Mouse (Mus musculus): ENCODE results near the gene Gas6. TPM values are rescaled to one million over a fixed set of nuclear protein-coding genes. Genes with fewer than 3 reads are reported as not detected.

Gas6 gene
- polyA plus RNA-seq (2015; fragmentation: Nextera tagmentation; extraction: Ambion mirVana): 36.8 and 42.7 TPM in 2 replicates

DNA sequence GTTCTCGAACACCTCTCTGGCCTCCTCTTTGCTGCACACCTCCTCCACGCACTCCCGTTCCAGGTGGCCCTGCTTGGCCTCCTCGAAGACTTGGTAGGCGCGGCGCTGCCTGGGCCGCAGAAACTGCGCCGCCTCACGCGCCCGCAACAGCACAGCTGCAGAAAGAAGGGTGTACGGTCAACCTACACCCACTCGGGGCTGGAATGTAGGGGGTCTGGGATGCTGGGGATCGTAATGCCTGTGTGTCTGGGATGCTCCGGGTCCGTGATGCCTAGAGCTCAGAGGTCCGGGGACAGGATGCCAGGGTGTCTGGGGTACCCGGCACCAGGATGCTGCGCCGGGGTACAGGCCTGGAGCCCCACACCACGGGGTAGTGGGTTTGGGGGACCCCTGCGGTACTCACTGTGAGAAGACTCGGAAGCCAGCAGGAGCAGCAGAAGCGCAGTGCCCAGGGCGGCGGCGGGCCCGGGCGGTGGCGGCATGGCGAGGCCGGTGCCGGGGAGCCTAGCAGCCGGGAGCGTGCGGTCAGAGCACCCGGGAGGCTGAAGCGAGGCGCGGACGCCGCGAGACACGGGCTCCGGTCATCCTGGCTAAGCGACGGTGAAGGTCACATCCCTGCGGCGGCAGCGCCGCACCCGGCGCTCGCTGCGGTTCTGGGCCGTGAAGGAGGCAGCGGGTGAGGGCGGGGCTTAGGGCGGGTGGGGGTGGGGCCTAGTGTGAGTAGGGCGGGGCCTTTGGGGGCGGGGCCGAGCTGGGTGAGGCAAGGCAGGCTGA is at the start of gene Gas6:
Gene Gas6, minus strand, starts transcription at position 633 of the 774 bp plus-strand sequence.
- H3K27ac ChIP-seq: peak within 1 kb of the TSS; percentile 58
- WGBS: 2% methylated on average over 63 of the region's 64 CpGs
- ATAC-seq (replicated peaks): peak; percentile 86
- no peaks in the 10 kb centered on the region for H3K9me3 ChIP-seq
- H3K9ac ChIP-seq: peak within 1 kb of the TSS; percentile 81
- peak within 1 kb of the TSS; percentile 90 for H3K4me2 ChIP-seq
- peaks cover 34% of the 10 kb centered on the region for H3K4me1 ChIP-seq
- no peaks in the 10 kb centered on the region for H3K36me3 ChIP-seq (replicated peaks)
- peak within 1 kb of the TSS; percentile 65 for H3K4me3 ChIP-seq
- H3K27me3 ChIP-seq (replicated peaks): peaks cover 14% of the 10 kb centered on the region

DNA sequence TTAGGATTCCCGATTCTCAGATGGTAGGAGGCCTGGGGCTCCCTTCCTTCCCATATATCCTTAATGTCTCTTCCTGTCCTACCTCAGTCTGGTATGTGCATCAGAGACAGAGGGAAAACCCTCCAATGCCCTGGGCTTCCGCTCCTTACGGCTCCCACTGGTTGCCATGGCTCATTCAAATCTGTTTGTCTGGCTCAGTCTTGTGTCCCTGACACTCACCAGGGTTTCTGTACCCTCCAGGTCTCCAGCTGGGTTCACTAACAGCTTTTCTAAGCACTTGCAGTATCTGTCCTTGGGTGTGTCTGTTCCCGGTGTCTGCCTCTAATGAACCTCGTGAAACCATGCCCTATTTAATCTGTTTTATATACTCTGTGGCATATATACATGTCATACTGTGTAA is 47.2 kb upstream of the Gas6 start:
- no peak for ATAC-seq (replicated peaks)

GRCm38 (mm10) chr8:13540122-13540521 is 45.8 kb upstream of the Gas6 start:
- H3K27ac ChIP-seq: no peak overlapping the region
- no peak overlapping the region for H3K4me3 ChIP-seq
- no peaks in the 10 kb centered on the region for H3K4me1 ChIP-seq
- H3K4me2 ChIP-seq: no peak overlapping the region
- 0 out of 2 replicates have a peak, but pooled peaks cover 1% of the 10 kb centered on the region for H3K9me3 ChIP-seq
- ATAC-seq (replicated peaks): no peak
- no peaks in the 10 kb centered on the region for H3K27me3 ChIP-seq (replicated peaks)
- no peak overlapping the region for H3K9ac ChIP-seq
- no peaks in the 10 kb centered on the region for H3K36me3 ChIP-seq (replicated peaks)
- WGBS: 86% methylated on average over 5 of the region's 5 CpGs

More for the DNA sequence above, 47.2 kb upstream of the Gas6 start:
- H3K27me3 ChIP-seq (replicated peaks): no peaks in the 10 kb centered on the region
- no peak overlapping the region for H3K4me2 ChIP-seq
- no peak overlapping the region for H3K27ac ChIP-seq
- 65% methylated on average over 5 of the region's 5 CpGs for WGBS
- H3K4me3 ChIP-seq: no peak overlapping the region
- no peaks in the 10 kb centered on the region for H3K36me3 ChIP-seq (replicated peaks)
- H3K9me3 ChIP-seq: 0 out of 2 replicates have a peak, but pooled peaks cover 2% of the 10 kb centered on the region
- H3K4me1 ChIP-seq: no peaks in the 10 kb centered on the region
- H3K9ac ChIP-seq: no peak overlapping the region

DNA sequence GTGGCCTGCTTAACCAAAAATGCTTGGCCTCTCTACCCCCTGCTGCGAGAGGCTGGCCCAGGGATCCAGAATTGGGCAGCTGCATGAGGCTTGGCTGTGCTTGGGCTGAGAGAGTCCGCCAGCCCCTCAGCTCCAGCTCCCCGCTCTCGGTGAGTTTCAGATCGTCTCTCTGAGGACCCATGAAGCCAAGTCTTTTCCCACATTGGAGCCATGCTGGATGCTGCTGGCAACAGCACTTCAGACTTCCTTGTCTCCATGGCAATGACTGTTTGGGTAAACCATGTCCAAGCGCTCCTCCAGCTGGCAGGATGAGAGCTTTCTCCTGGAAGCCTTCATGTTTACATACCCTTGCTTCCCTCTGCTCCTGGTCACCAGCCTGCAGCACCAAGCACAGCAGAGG is 44.5 kb upstream of the Gas6 start:
- no peak overlapping the region for H3K9ac ChIP-seq
- WGBS: 58% methylated on average over 6 of the region's 6 CpGs
- H3K27ac ChIP-seq: no peak overlapping the region
- H3K36me3 ChIP-seq (replicated peaks): no peaks in the 10 kb centered on the region
- no peak overlapping the region for H3K4me3 ChIP-seq
- H3K27me3 ChIP-seq (replicated peaks): no peaks in the 10 kb centered on the region
- ATAC-seq (replicated peaks): 0 out of 2 replicates have a peak, but pooled peaks have one; percentile 52
- H3K4me1 ChIP-seq: no peaks in the 10 kb centered on the region
- H3K4me2 ChIP-seq: no peak overlapping the region
- no peaks in the 10 kb centered on the region for H3K9me3 ChIP-seq

- WGBS: 34% methylated on average over 2 of the region's 2 CpGs
These were observed 42.8 kb upstream of the Gas6 start for GRCm38 (mm10) chr8:13537102-13537501.

GRCm38 (mm10) chr8:13533123-13533522 is 38.8 kb upstream of the Gas6 start:
- H3K27me3 ChIP-seq (replicated peaks): no peaks in the 10 kb centered on the region
- no peak overlapping the region for H3K4me2 ChIP-seq
- H3K4me1 ChIP-seq: peaks cover 10% of the 10 kb centered on the region
- WGBS: 80% methylated on average over 8 of the region's 8 CpGs
- H3K27ac ChIP-seq: no peak overlapping the region
- no peaks in the 10 kb centered on the region for H3K36me3 ChIP-seq (replicated peaks)
- H3K4me3 ChIP-seq: no peak overlapping the region
- H3K9me3 ChIP-seq: no peaks in the 10 kb centered on the region
- ATAC-seq (replicated peaks): no peak
- H3K9ac ChIP-seq: no peak overlapping the region

More at GRCm38 (mm10) chr8:13537102-13537501, 42.8 kb upstream of the Gas6 start:
- no peaks in the 10 kb centered on the region for H3K4me1 ChIP-seq
- no peak overlapping the region for H3K4me3 ChIP-seq
- no peak for ATAC-seq (replicated peaks)
- H3K27ac ChIP-seq: no peak overlapping the region
- no peak overlapping the region for H3K9ac ChIP-seq
- no peaks in the 10 kb centered on the region for H3K36me3 ChIP-seq (replicated peaks)
- H3K4me2 ChIP-seq: no peak overlapping the region
- no peaks in the 10 kb centered on the region for H3K9me3 ChIP-seq
- no peaks in the 10 kb centered on the region for H3K27me3 ChIP-seq (replicated peaks)

DNA sequence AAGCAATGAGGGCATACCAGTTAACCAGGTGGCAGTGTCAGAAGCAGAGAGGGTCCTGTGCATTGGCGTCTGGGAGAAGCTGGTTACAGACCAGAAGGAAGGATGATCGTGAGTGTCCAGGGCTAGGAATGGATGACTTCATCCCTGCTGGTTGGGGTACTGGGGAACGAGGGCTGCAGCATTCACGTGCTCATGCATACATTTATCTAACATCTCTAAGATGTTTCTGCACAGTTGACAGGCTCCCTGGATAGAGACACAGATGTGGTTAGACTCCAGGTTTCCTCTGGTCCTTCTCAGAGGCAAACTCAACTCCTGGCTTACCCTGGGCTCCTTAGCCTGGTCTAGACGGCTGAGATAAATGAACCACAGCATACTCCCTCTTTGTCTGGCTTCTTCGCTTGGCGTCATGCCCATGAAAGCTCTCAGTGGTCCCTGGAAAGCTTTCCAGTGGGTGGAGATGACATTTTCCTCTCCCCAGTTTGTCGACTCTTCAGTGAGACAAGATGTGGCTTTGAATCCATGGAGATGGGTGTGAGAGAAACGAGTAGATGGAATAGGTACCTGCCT is 37.4 kb upstream of the Gas6 start:
- Histone ChIP-seq H3K4me1 (peaks cover 10% of the 10 kb centered on the region), H3K4me3 (no peak overlapping the region), H3K9ac (no peak overlapping the region), H3K27me3 (replicated peaks) (no peaks in the 10 kb centered on the region), H3K27ac (0 out of 2 replicates have a peak overlapping the region, but pooled peaks have one; percentile 36), H3K36me3 (replicated peaks) (no peaks in the 10 kb centered on the region), H3K4me2 (no peak overlapping the region), H3K9me3 (no peaks in the 10 kb centered on the region)
- no peak for ATAC-seq (replicated peaks)
- 72% methylated on average over 9 of the region's 9 CpGs for whole genome bisulfite sequencing

DNA sequence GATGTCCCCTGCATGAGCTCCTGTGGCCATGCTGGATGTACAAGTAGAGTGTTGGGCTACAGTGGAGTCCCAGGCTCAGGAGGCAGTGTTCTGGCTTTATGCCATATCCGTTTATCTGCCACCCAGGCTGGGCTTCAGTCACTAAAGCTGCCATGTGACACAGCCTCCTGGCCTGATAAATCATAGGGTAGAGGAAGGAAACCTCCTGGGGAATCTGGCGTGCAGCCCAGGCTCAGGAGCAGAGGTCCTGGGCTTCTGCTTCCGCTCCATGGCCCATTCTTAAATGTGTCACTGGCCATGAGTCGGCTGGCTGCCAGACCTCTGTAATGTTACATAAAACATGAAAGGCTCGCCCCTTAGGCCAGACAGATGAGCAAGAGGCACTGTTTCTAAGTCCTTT is 36.7 kb upstream of the Gas6 start:
- Histone ChIP-seq H3K36me3 (replicated peaks) (no peaks in the 10 kb centered on the region), H3K27me3 (replicated peaks) (no peaks in the 10 kb centered on the region), H3K4me1 (peaks cover 10% of the 10 kb centered on the region), H3K9me3 (no peaks in the 10 kb centered on the region), H3K27ac (peak overlapping the region; percentile 36; the same call in 1 of the 2 replicates), H3K4me2 (no peak overlapping the region), H3K9ac (no peak overlapping the region), H3K4me3 (no peak overlapping the region)
- peak; percentile 67 for ATAC-seq (replicated peaks)
- WGBS: 44% methylated on average over 5 of the region's 5 CpGs

GRCm38 (mm10) chr8:13530401-13530800 is 36.1 kb upstream of the Gas6 start:
- no peak for ATAC-seq (replicated peaks)
- H3K4me2 ChIP-seq: no peak overlapping the region
- H3K9me3 ChIP-seq: no peaks in the 10 kb centered on the region
- no peaks in the 10 kb centered on the region for H3K27me3 ChIP-seq (replicated peaks)
- no peak overlapping the region for H3K9ac ChIP-seq
- WGBS: 83% methylated on average over 3 of the region's 3 CpGs
- H3K27ac ChIP-seq: peak overlapping the region; percentile 36; the same call in 1 of the 2 replicates
- H3K36me3 ChIP-seq (replicated peaks): no peaks in the 10 kb centered on the region
- H3K4me3 ChIP-seq: no peak overlapping the region
- H3K4me1 ChIP-seq: peaks cover 10% of the 10 kb centered on the region

DNA sequence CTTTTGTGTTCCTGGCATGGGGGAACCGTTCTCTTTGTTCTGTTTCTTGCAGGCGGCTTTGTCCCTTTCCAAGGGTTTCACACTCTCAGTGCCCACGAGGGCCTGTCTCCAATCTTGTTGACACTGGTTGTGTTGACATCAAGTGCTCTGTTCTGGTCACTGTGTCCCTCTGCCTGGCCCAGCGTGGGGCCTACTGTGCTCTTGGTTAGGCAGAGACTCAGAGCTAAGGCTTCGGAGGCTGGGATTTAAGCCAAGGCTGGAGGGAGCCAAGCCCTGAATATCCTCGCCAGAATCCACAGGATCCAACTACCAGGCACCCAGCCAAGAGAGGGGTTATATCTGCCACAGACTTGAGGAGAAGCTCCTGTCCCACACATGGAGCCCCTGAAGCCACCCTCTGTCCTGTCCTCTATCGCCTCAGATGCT is 35.6 kb upstream of the Gas6 start:
- H3K27ac ChIP-seq: 0 out of 2 replicates have a peak overlapping the region, but pooled peaks have one; percentile 36

GRCm38 (mm10) chr8:13529011-13529840 is 34.9 kb upstream of the Gas6 start:
- H3K9ac ChIP-seq: no peak overlapping the region
- no peak overlapping the region for H3K4me2 ChIP-seq
- no peaks in the 10 kb centered on the region for H3K36me3 ChIP-seq (replicated peaks)
- peaks cover 10% of the 10 kb centered on the region for H3K4me1 ChIP-seq
- no peaks in the 10 kb centered on the region for H3K27me3 ChIP-seq (replicated peaks)
- H3K4me3 ChIP-seq: no peak overlapping the region
- 0 out of 2 replicates have a peak overlapping the region, but pooled peaks have one; percentile 36 for H3K27ac ChIP-seq
- H3K9me3 ChIP-seq: no peaks in the 10 kb centered on the region
- WGBS: 67% methylated on average over 15 of the region's 15 CpGs
- no peak for ATAC-seq (replicated peaks)

More for the DNA sequence above, 35.6 kb upstream of the Gas6 start:
- H3K9me3 ChIP-seq: no peaks in the 10 kb centered on the region
- no peak overlapping the region for H3K4me2 ChIP-seq
- H3K36me3 ChIP-seq (replicated peaks): no peaks in the 10 kb centered on the region
- peak; percentile 50 for ATAC-seq (replicated peaks)
- no peak overlapping the region for H3K4me3 ChIP-seq
- H3K27me3 ChIP-seq (replicated peaks): no peaks in the 10 kb centered on the region
- peaks cover 10% of the 10 kb centered on the region for H3K4me1 ChIP-seq
- WGBS: 62% methylated on average over 7 of the region's 7 CpGs
- H3K9ac ChIP-seq: no peak overlapping the region

DNA sequence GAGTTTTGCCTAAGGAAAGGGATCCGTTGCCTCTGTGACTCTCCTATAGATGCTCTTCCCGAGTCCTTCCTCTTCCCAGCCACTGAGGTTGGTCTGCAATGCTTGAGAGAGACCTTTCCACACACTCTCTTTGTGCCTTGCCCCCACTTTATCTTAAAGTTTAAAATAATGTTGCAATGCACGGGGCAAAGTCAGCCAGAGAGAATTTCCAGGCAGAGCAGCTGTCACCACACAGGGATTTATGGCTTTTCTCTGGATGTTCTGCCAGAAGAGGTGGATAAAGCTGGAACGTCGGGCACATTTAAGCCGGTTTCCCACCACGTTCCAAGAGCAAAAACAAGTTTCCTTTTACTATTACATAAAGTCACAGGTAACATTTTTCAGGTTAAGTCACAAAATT is 27.1 kb upstream of the Gas6 start:
- WGBS: 81% methylated on average over 7 of the region's 7 CpGs
- Histone ChIP-seq H3K9me3 (no peaks in the 10 kb centered on the region), H3K27ac (no peak overlapping the region)

More for the DNA sequence above, 27.1 kb upstream of the Gas6 start:
- Histone ChIP-seq H3K4me3 (no peak overlapping the region), H3K36me3 (replicated peaks) (no peaks in the 10 kb centered on the region), H3K27me3 (replicated peaks) (no peaks in the 10 kb centered on the region), H3K9ac (no peak overlapping the region), H3K4me1 (no peaks in the 10 kb centered on the region), H3K4me2 (no peak overlapping the region)
- ATAC-seq (replicated peaks): no peak

All from midbrain, embryonic 15.5 days (tissue).